Mouse (Mus musculus): ENCODE measurements around the gene Casd1.

- TF ChIP-seq CTCF (conservative IDR thresholded peaks at IDR 0.05; ENCODE audit: low read length): no peak
- no peak for TF ChIP-seq NANOG (IDR thresholded peaks at IDR 0.05; ENCODE audit: borderline replicate concordance, low read length)
- TF ChIP-seq POU5F1 (IDR thresholded peaks at IDR 0.05; ENCODE audit: borderline replicate concordance, low read length): no peak
Measured at GRCm38 (mm10) chr6:4563477-4563876, 37.2 kb upstream of the Casd1 start.

Measured in E14TG2a.4 (cell line).